Mouse (Mus musculus) forebrain, postnatal 0 days (tissue): Measurements from ENCODE around the gene Mmp2. TPM values are rescaled to one million over a fixed set of nuclear protein-coding genes. Genes with fewer than 3 reads are reported as not detected.
A peak's percentile ranks its signal among the peaks of the same experiment; 100 is the strongest.

ENCODE experiments used
- ATAC-seq: fragments of 200-750 bp; cut with Nextera tagmentation; 2 replicates; pipeline ENCODE4 v1.8.0; 2017; ENCODE audit warnings: mild to moderate bottlenecking, moderate library complexity
- DNase-seq: peaks from one replicate; pipeline ENCODE4 v3.0.0-alpha.2; 2015
- H3K27ac ChIP-seq: fragments of 300-500 bp; sonication (generic); 2 replicates; pipeline ENCODE4 v1.5.1; 2014; ENCODE audit warnings: low read depth, mild to moderate bottlenecking, antibody characterized with exemption, low read length, moderate library complexity, mixed read lengths
- H3K27me3 ChIP-seq: fragments of 300-500 bp; sonication (generic); 2 replicates; pipeline ENCODE4 v1.6.1; 2014; ENCODE audit warnings: mild to moderate bottlenecking, low read length, mixed read lengths; ENCODE audit not compliant: insufficient read depth
- H3K36me3 ChIP-seq: fragments of 300-500 bp; sonication (generic); 2 replicates; pipeline ENCODE4 v1.6.1; 2014; ENCODE audit warnings: mild to moderate bottlenecking, moderate library complexity; ENCODE audit not compliant: insufficient read depth
- H3K4me1 ChIP-seq: fragments of 300-500 bp; sonication (generic); 2 replicates; pipeline ENCODE4 v1.6.1; 2014; ENCODE audit warnings: antibody characterized with exemption; ENCODE audit not compliant: insufficient read depth
- H3K4me2 ChIP-seq: fragments of 300-500 bp; sonication (generic); 2 replicates; pipeline ENCODE4 v1.6.1; 2014; ENCODE audit warnings: low read depth, mild to moderate bottlenecking, moderate library complexity
- H3K4me3 ChIP-seq: fragments of 300-500 bp; sonication (generic); 2 replicates; pipeline ENCODE4 v1.5.1; 2014; ENCODE audit warnings: low read depth, low read length, mixed read lengths
- H3K9ac ChIP-seq: fragments of 300-500 bp; sonication (generic); 2 replicates; pipeline ENCODE4 v1.6.1; 2014; ENCODE audit warnings: mild to moderate bottlenecking
- H3K9me3 ChIP-seq: fragments of 300-500 bp; sonication (generic); 2 replicates; pipeline ENCODE4 v1.6.1; 2016; ENCODE audit warnings: low read length
- CTCF ChIP-seq: sonication (generic); IDR thresholded peaks from 2 replicates; pipeline ENCODE4 v1.5.1; 2016; ENCODE audit warnings: antibody characterized with exemption, control low read depth, low read depth
- WGBS: fragments of 180-500 bp; shearing (Covaris S2); extraction: QIAGEN DNeasy Blood & Tissue Kit; methylation state at CpG from one replicate; pipeline ENCODE4 v1.1.7; 2014; 5-methylcytosine and 5-hydroxymethylcytosine counted together
- polyA plus RNA-seq: library from polyadenylated mRNA; unstranded; fragments of >200 nt; fragmentation: Nextera tagmentation; extraction: Ambion mirVana; gene quantifications from 2 replicates; pipeline ENCODE4 v1.2.1, GENCODE M21; 2015
- total RNA-seq: library from RNA; depleted of rRNA; stranded (reverse); fragments of >200 nt; gene quantifications from 2 replicates; pipeline ENCODE4 v1.2.3, GENCODE M21; 2014

Gene Mmp2
- total and polyA plus RNA-seq, 2 experiments from 2014 or later, result 14.2 to 19.5 TPM

DNA sequence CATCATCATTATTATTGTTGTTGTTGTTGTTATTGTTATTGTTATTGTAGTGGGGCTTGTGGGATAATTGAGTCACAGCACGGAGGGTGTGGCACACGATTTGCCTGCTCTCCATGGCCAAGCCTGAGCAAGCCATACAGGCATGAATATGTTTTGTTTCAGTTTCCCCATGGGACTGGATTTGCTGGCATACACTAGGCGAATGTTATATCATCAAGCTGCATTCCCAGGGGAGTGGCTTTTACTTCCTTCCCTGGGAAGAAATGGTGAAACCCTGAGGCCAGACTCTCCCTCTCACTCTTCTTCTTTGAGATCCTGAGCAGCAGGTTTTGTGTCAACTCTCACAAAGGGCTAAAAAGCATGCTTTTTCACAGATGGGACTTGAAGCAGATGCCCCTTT, 11.5 kb downstream of the Mmp2 start:
- no peak overlapping the region for H3K9ac ChIP-seq
- no peak for TF ChIP-seq CTCF
- DNase-seq, result no peak
- H3K27ac ChIP-seq, result no peak overlapping the region
- WGBS, result 87% methylated on average over 3 of the region's 3 CpGs
- no peaks in the 10 kb centered on the region for H3K36me3 ChIP-seq
- H3K27me3 ChIP-seq, result no peaks in the 10 kb centered on the region
- no peak overlapping the region for H3K4me2 ChIP-seq
- no peak overlapping the region for H3K4me3 ChIP-seq
- ATAC-seq, result no peak
- H3K4me1 ChIP-seq, result no peaks in the 10 kb centered on the region
- H3K9me3 ChIP-seq, result no peaks in the 10 kb centered on the region

DNA sequence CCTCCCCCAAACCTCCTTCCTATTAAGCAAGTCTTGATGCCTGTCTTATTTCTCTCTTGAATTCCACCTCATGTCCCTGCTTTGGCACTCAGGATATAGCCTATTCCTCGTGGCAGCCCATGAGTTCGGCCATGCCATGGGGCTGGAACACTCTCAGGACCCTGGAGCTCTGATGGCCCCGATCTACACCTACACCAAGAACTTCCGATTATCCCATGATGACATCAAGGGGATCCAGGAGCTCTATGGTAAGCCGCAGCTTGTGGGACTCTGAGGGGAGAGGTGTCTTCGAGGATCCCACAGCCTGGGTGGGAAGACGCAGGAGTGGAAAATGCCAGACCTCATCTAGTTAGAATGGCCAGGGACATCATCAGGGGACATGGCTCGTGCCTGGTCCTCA, 12.1 kb downstream of the Mmp2 start:
- WGBS, result 94% methylated on average over 8 of the region's 8 CpGs
- no peaks in the 10 kb centered on the region for H3K36me3 ChIP-seq
- no peak overlapping the region for H3K27ac ChIP-seq
- no peak overlapping the region for H3K9ac ChIP-seq
- no peaks in the 10 kb centered on the region for H3K4me1 ChIP-seq
- H3K27me3 ChIP-seq, result no peaks in the 10 kb centered on the region
- no peak overlapping the region for H3K4me2 ChIP-seq
- no peaks in the 10 kb centered on the region for H3K9me3 ChIP-seq
- ATAC-seq (no peak), DNase-seq (no peak)
- no peak for TF ChIP-seq CTCF
- H3K4me3 ChIP-seq, result no peak overlapping the region

DNA sequence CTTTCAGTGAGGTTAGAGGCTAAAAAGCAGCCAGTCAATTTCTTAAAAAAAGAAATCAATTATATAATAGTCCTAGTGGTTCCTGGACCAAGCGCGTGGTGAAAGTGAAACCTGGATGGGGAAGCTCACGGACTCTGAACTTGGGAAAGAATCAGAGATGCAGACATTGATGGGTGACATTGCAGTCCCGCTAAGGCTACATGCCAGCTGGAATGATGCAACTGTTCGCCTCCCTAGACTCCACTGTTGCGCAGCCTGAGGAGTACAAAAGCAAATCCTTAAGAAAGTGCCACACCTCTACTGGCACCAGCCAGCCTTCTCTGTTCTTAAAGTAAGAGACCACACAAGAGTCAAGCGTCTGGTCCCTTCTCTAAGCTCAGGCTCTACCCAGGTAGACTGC, 12.8 kb downstream of the Mmp2 start:
- no peak for TF ChIP-seq CTCF
- Histone ChIP-seq H3K4me3 (no peak overlapping the region), H3K4me1 (no peaks in the 10 kb centered on the region), H3K9ac (no peak overlapping the region), H3K27ac (no peak overlapping the region), H3K4me2 (no peak overlapping the region), H3K36me3 (no peaks in the 10 kb centered on the region), H3K27me3 (no peaks in the 10 kb centered on the region), H3K9me3 (no peaks in the 10 kb centered on the region)
- WGBS, result 86% methylated on average over 7 of the region's 7 CpGs
- DNase-seq (no peak), ATAC-seq (no peak)

DNA sequence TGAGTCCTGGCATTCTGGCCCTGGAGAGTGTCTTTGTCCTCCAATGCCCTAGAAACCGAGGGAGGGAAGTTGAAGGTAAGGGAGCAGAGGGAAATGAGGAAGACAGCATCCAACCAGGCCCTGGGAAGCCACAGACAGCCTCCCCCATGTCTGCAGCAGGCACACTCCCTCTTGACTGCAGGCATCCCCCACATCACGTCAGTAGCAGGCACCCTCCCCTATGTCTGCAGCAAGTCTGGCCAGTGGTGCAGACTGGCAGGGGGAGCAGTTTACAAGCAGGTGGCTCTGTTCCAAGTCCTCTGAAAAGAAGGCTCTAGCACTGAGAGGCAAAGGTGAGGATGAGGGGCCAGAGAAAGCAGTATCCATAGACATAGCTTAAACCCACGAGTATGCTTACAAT, 19.6 kb downstream of the Mmp2 start:
- Histone ChIP-seq H3K27ac (no peak overlapping the region), H3K9ac (no peak overlapping the region), H3K4me1 (no peaks in the 10 kb centered on the region), H3K4me2 (no peak overlapping the region), H3K9me3 (no peaks in the 10 kb centered on the region), H3K27me3 (no peaks in the 10 kb centered on the region), H3K4me3 (no peak overlapping the region), H3K36me3 (no peaks in the 10 kb centered on the region)
- ATAC-seq (peak; percentile 23; the same call in 1 of the 2 replicates), DNase-seq (peak; percentile 18)
- 10% methylated on average over 3 of the region's 3 CpGs for WGBS
- no peak for TF ChIP-seq CTCF

DNA sequence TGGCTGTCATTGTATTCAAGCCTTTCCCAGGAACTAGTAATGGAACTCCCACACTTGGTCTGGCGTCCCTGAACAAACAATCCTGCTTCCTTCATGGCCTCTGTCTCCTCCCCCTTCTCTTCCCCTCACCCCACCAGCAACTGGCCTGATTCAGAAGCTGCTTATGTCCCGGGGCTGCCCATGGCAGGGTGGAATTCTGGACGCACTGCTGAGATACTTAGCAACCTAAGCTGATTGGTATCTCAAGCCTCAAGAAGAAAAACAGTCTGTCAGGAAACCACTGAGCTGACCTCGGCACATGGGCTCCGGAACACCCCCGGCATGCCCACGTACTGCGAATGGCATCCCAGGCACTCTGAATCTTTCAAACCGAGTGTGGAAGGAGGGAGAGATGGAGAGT, 20.2 kb downstream of the Mmp2 start:
- no peaks in the 10 kb centered on the region for H3K9me3 ChIP-seq
- no peak overlapping the region for H3K4me3 ChIP-seq
- TF ChIP-seq CTCF, result no peak
- DNase-seq (no peak), ATAC-seq (0 out of 2 replicates have a peak, but pooled peaks have one; percentile 21)
- no peaks in the 10 kb centered on the region for H3K4me1 ChIP-seq
- no peak overlapping the region for H3K9ac ChIP-seq
- 39% methylated on average over 9 of the region's 9 CpGs for WGBS
- H3K4me2 ChIP-seq, result no peak overlapping the region
- H3K27ac ChIP-seq, result no peak overlapping the region
- no peaks in the 10 kb centered on the region for H3K36me3 ChIP-seq
- H3K27me3 ChIP-seq, result no peaks in the 10 kb centered on the region

DNA sequence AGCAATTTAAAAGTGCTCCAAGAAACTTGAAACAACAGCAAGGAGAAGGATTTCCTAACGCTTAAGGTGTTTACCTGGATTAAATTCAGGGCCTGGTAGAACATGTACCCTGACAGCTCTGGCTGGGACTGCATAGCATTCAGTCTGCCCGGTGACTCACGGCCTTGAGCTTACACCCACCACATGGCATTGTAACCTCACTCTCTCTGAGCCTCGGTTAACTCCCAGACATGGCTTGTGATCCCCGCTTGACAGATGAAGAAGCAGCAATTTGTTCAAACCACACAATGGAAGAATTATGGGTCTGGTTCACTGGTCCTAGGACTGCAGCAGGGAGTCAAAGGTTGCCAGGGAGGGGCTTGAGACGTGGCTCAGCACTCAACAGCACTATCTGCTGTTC, 22.2 kb downstream of the Mmp2 start:
- ATAC-seq (no peak), DNase-seq (no peak)
- no peak overlapping the region for H3K4me2 ChIP-seq
- H3K9me3 ChIP-seq, result no peaks in the 10 kb centered on the region
- 76% methylated on average over 6 of the region's 6 CpGs for WGBS
- no peak overlapping the region for H3K9ac ChIP-seq
- H3K27ac ChIP-seq, result no peak overlapping the region
- TF ChIP-seq CTCF, result no peak
- H3K4me1 ChIP-seq, result no peaks in the 10 kb centered on the region
- H3K4me3 ChIP-seq, result no peak overlapping the region
- no peaks in the 10 kb centered on the region for H3K27me3 ChIP-seq
- no peaks in the 10 kb centered on the region for H3K36me3 ChIP-seq

DNA sequence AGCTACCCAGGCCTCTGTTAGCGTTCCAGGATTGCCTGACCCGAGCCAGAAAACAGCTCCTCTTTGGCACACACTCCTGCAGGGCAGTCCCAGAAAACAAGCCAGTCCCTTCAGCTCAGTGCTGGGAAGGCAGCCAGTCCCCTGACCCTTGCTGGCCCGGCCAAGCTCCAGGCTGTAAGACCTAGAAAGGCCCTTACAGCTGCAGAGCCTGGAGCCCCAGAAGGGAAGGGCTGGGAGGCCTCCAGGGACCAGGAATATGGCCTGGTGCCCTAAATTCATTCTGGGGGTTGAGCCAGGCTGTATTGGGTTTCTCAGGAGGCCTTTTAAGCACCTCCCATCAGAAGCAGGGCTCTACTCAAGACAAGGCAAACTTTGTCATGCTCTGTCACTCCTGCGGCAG, 23.1 kb downstream of the Mmp2 start:
- no peaks in the 10 kb centered on the region for H3K4me1 ChIP-seq
- H3K27me3 ChIP-seq, result no peaks in the 10 kb centered on the region
- 46% methylated on average over 4 of the region's 4 CpGs for WGBS
- no peaks in the 10 kb centered on the region for H3K9me3 ChIP-seq
- no peak overlapping the region for H3K27ac ChIP-seq
- DNase-seq, result peak; percentile 75
- no peak overlapping the region for H3K4me2 ChIP-seq
- no peak overlapping the region for H3K9ac ChIP-seq
- no peak overlapping the region for H3K4me3 ChIP-seq
- TF ChIP-seq CTCF, result no peak
- H3K36me3 ChIP-seq, result no peaks in the 10 kb centered on the region
- ATAC-seq, result peak; percentile 90

DNA sequence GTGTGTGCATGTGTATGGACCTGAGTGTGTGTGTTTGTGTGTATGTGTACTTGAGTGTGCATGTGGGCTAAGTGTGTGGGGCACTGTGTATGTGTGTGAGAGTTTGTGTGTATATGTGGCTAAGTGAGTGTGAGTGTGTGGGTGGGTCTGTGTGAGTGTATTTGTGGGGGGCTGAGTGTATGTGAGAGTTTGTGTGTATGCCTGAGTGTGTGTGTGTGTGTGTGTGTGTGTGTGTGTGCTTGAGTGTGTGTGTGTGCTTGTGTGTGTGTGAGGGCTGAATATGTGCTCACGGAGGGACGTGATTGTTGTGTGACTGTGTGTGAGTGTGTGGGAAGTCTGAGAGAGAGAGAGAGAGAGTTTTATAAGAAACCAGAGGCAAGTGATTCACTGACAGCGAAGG, 24.3 kb downstream of the Mmp2 start:
- Histone ChIP-seq H3K4me2 (no peak overlapping the region), H3K9ac (no peak overlapping the region), H3K27ac (no peak overlapping the region), H3K4me3 (no peak overlapping the region), H3K9me3 (no peaks in the 10 kb centered on the region), H3K36me3 (no peaks in the 10 kb centered on the region), H3K27me3 (no peaks in the 10 kb centered on the region), H3K4me1 (peaks cover 3% of the 10 kb centered on the region; the same call in 1 of the 2 replicates)
- DNase-seq (no peak), ATAC-seq (no peak)
- no peak for TF ChIP-seq CTCF
- WGBS, result 87% methylated on average over 3 of the region's 3 CpGs
